Comparison of ENCODE assay signal across 18 mouse cellular contexts in genomic region chr11:109612871-109613529, GRCm38 (mm10). TPM values are rescaled to one million over a fixed set of nuclear protein-coding genes. Genes with fewer than 3 reads are reported as not detected.
DNase-seq lines count a peak whose midpoint lies in the region; ATAC-seq lines count a peak whose summit lies in the region.
"Had no signal": no experiment of that assay in that cellular context is flagged by ENCODE, and none has a peak within 500 bp of the region (broad histone marks: within the 10 kb centered on the region; RNA-seq: fewer than 3 reads in every experiment).

No protein-coding gene starts in this region.

- no peak overlapping the region for H3K4me2 ChIP-seq in kidney, embryonic 16.5 days (replicated peaks; ENCODE audit: low read depth, low read length)
- peak overlapping the region; percentile 91 for H3K4me2 ChIP-seq in liver, embryonic 15.5 days
- H3K4me2 ChIP-seq in forebrain, embryonic 12.5 days: no peak overlapping the region

- peaks cover 5% of the 10 kb centered on the region; the same call in 1 of the 2 replicates for H3K27me3 ChIP-seq in kidney, embryonic 16.5 days (ENCODE audit: insufficient read depth, low read length)
- H3K27me3 ChIP-seq in erythroblast, embryonic 14.5 days (ENCODE audit: control insufficient read depth): no peaks in the 10 kb centered on the region
- H3K27me3 ChIP-seq in liver, embryonic 15.5 days: no peaks in the 10 kb centered on the region
- 0 out of 2 replicates have a peak, but pooled peaks cover 12% of the 10 kb centered on the region for H3K27me3 ChIP-seq in forebrain, embryonic 12.5 days
- H3K27me3 ChIP-seq: limb, embryonic 12.5 days had no signal

- H3K4me1 ChIP-seq in kidney, embryonic 16.5 days (ENCODE audit: insufficient read depth, low read length): peaks cover 26% of the 10 kb centered on the region
- peaks cover 91% of the 10 kb centered on the region for H3K4me1 ChIP-seq in erythroblast, embryonic 14.5 days (ENCODE audit: control insufficient read depth)
- peaks cover 82% of the 10 kb centered on the region for H3K4me1 ChIP-seq in liver, embryonic 15.5 days (replicated peaks)
- H3K4me1 ChIP-seq in forebrain, embryonic 12.5 days: peaks cover 19% of the 10 kb centered on the region

- H3K4me3 ChIP-seq in kidney, embryonic 16.5 days (ENCODE audit: low read length): no peak overlapping the region
- H3K4me3 ChIP-seq in erythroblast, embryonic 14.5 days (replicated peaks): peak overlapping the region; percentile 99
- H3K4me3 ChIP-seq in liver, embryonic 15.5 days (replicated peaks): peak overlapping the region; percentile 45
- no peak overlapping the region for H3K4me3 ChIP-seq in forebrain, embryonic 12.5 days (replicated peaks)

- ATAC-seq in kidney, embryonic 16.5 days (ENCODE audit: low FRiP score, low TSS enrichment): no peak
- ATAC-seq in liver, embryonic 15.5 days (ENCODE audit: insufficient read depth): peak; percentile 12
- no peak for ATAC-seq in forebrain, embryonic 12.5 days (ENCODE audit: low FRiP score)
- ATAC-seq: forebrain, embryonic 16.5 days; intestine, embryonic 16.5 days had no signal

- no peaks in the 10 kb centered on the region for H3K36me3 ChIP-seq in kidney, embryonic 16.5 days (ENCODE audit: insufficient read depth, low read length)
- H3K36me3 ChIP-seq in erythroblast, embryonic 14.5 days (ENCODE audit: control insufficient read depth): peaks cover 21% of the 10 kb centered on the region
- no peaks in the 10 kb centered on the region for H3K36me3 ChIP-seq in liver, embryonic 15.5 days (replicated peaks)
- no peaks in the 10 kb centered on the region for H3K36me3 ChIP-seq in forebrain, embryonic 12.5 days (replicated peaks)
- H3K36me3 ChIP-seq: limb, embryonic 12.5 days; neural tube, embryonic 13.5 days had no signal

- no peak overlapping the region for H3K27ac ChIP-seq in kidney, embryonic 16.5 days (ENCODE audit: low read length)
- H3K27ac ChIP-seq in liver, embryonic 15.5 days (replicated peaks): peak overlapping the region; percentile 98
- no peak overlapping the region for H3K27ac ChIP-seq in forebrain, embryonic 12.5 days
- H3K27ac ChIP-seq: hindbrain, embryonic 14.5 days; limb, embryonic 12.5 days; neural tube, embryonic 13.5 days had no signal

- no peaks in the 10 kb centered on the region for H3K9me3 ChIP-seq in kidney, embryonic 16.5 days (ENCODE audit: low read length)
- H3K9me3 ChIP-seq in erythroblast, embryonic 14.5 days (ENCODE audit: control insufficient read depth, low read length): no peaks in the 10 kb centered on the region
- no peaks in the 10 kb centered on the region for H3K9me3 ChIP-seq in liver, embryonic 15.5 days (replicated peaks)
- H3K9me3 ChIP-seq in forebrain, embryonic 12.5 days: no peaks in the 10 kb centered on the region
- H3K9me3 ChIP-seq: limb, embryonic 12.5 days; neural tube, embryonic 13.5 days had no signal

- H3K9ac ChIP-seq in kidney, embryonic 16.5 days (replicated peaks; ENCODE audit: low read length): 0 out of 2 replicates have a peak overlapping the region, but pooled peaks have one; percentile 11
- peak overlapping the region; percentile 44 for H3K9ac ChIP-seq in liver, embryonic 15.5 days
- H3K9ac ChIP-seq in forebrain, embryonic 12.5 days: no peak overlapping the region
- H3K9ac ChIP-seq: limb, embryonic 12.5 days had no signal

- no peak for DNase-seq in kidney, postnatal 10 days
- DNase-seq in MEL-GATA-1-ER (ENCODE audit: extremely low read depth, low read depth): peak; percentile 69
- DNase-seq in urinary bladder, postnatal 36 days (ENCODE audit: low spot score in 2 of 2): no peak
- no peak for DNase-seq in adipocyte (ENCODE audit: low spot score)
- DNase-seq: adrenal gland, postnatal 14 days; cerebellum, adult 2 months; cerebellum, postnatal 36 days; heart, postnatal 14 days; midbrain, embryonic 14.5 days had no signal

- 66% methylated on average over 7 of the region's 7 CpGs for WGBS in kidney, embryonic 16.5 days
- WGBS in liver, embryonic 15.5 days (ENCODE audit: insufficient replicate concordance): 17% methylated on average over 7 of the region's 7 CpGs
- WGBS in forebrain, embryonic 12.5 days: 62% methylated on average over 7 of the region's 7 CpGs

RNA-seq across cellular contexts. Expression of gene Wipi1, which starts 1.2 kb away (rescaled TPM):
- 35.8 and 36.4 TPM in 2 replicates for polyA plus RNA-seq in kidney, embryonic 16.5 days (2015; fragmentation: Nextera tagmentation; extraction: Ambion mirVana)
- 11.4 and 12.1 TPM in 2 replicates for polyA plus RNA-seq in erythroblast, embryonic 14.5 days (2012)
- polyA plus RNA-seq in liver, embryonic 15.5 days (2015; fragmentation: Nextera tagmentation; extraction: Ambion mirVana): 24.2 and 25.9 TPM in 2 replicates
- polyA plus RNA-seq in forebrain, embryonic 12.5 days (2016; fragmentation: Nextera tagmentation; extraction: Ambion mirVana): 12.9 and 13.6 TPM in 2 replicates

RNA-seq across cellular contexts. Expression of gene Prkar1a, which starts 36.2 kb away (rescaled TPM):
- polyA plus RNA-seq in kidney, embryonic 16.5 days (2015; fragmentation: Nextera tagmentation; extraction: Ambion mirVana): 375 and 395 TPM in 2 replicates
- polyA plus RNA-seq in erythroblast, embryonic 14.5 days (2012): 2.0 and 2.9 TPM in 2 replicates
- 108 and 113 TPM in 2 replicates for polyA plus RNA-seq in liver, embryonic 15.5 days (2015; fragmentation: Nextera tagmentation; extraction: Ambion mirVana)
- 413 and 445 TPM in 2 replicates for polyA plus RNA-seq in forebrain, embryonic 12.5 days (2016; fragmentation: Nextera tagmentation; extraction: Ambion mirVana)

Comparison
In these comparisons a context has a peak if more than half of its experiments do, and no peak if none do; other contexts are left out.
1. H3K4me3 ChIP-seq: peak in erythroblast, embryonic 14.5 days (single experiment) and liver, embryonic 15.5 days (single experiment); none in kidney, embryonic 16.5 days (single experiment) and forebrain, embryonic 12.5 days (single experiment).
2. RNA of gene Prkar1a, which starts 36.2 kb away (polyA plus RNA-seq): 413 to 445 TPM in forebrain, embryonic 12.5 days, 375 to 395 TPM in kidney, embryonic 16.5 days and 108 to 113 TPM in liver, embryonic 15.5 days; 2.0 to 2.9 TPM in erythroblast, embryonic 14.5 days; every median in the first group is over 10 times any median in the second.